Mouse (Mus musculus) MN1 (cell line): ENCODE data around the gene Snip1.
A peak's percentile ranks its signal among the peaks of the same experiment; 100 is the strongest.

Source experiments
- DNase-seq: peaks from one replicate; pipeline ENCODE4 v3.0.0-alpha.2; 2016; ENCODE audit warnings: low spot score

The Snip1 gene

DNA sequence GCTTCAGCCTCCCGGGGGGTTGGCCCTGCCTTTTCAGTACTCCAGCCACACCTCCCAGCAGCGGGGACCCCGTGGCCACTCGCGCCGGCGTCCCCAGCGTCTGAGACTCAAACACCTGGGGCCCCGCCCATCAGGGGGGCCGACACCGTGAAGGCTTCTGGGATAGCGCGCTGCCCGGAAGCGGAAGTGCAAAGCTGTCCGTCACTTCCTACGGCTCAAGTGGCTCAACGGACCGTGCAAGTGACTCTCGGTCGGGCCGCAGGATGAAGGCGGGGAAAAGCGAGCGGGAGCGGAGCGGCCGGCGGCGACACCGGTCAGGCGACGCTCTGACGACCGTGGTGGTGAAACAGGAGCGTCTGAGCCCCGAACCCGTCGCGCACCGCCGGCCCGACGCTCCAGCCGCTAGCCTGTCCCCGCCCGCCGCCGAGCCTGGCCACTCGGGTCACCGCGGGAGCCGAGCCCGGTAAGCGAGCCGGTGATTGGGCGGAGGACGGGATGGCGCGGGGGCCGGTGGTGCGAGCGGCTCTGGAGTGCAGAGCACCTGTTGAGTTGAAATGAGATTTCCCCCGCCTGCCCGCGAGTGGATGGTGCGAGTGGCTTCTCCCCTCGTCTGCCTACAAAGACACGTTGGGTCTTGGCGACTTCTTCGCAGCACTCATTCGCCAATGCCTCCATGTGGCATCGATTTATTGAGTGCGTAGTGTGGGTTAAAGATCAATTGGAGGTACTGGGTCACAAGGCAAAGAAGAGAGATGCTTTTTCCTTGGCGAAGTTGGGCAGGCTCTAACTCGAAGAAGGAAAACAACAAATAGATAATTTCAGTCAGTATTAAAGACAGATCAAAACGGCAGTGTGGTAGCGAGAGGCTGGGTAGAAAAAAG lies at the start of gene Snip1:
Snip1 (plus strand) TSS at position 183 of the 881 bp plus-strand sequence.
- DNase-seq, result peak; percentile 91

GRCm38 (mm10) chr4:125017431-125017830 lies 49.0 kb upstream of the Snip1 start:
- DNase-seq, result no peak

DNA sequence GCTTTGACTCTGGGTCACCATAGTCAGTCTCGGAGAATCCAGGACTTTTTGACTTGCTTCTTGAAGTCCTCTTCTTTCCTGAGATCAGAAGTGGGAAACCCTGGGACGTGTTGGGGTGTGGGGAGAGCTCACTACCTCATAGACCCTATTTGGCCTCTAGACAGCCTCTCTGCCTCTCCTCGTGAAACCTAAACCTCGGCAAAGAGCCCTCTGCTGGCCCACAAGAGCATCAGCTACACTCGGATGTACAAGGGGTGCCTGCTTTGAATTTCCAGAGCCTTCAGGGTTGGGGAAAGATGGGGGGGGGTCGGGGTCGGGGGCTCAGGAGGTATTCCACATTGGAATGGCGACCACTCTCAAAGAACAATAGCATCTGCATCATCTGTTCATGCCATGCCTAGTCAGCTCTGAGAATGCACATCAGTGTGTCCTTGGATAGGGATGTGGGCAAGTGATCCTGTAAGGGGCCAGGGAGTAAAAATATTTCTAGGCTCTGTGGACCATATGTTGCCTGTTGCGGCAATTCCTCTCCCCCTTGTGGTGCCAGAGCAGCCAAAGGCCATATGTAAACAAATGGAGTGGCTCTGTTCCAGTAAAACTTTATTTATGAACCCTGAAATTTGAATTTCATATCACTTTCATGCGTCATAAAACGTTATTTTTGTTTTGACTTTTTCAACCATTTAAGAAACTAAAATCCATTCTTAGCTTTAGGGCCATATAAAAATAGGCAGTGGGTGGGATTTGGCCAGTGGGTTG lies 45.5 kb upstream of the Snip1 start:
- DNase-seq, result no peak

- peak; percentile 94 for DNase-seq
These were observed 36.4 kb upstream of the Snip1 start for GRCm38 (mm10) chr4:125029891-125030614.

- DNase-seq, result peak; percentile 28
These were observed 32.1 kb upstream of the Snip1 start for GRCm38 (mm10) chr4:125034341-125034740.

DNA sequence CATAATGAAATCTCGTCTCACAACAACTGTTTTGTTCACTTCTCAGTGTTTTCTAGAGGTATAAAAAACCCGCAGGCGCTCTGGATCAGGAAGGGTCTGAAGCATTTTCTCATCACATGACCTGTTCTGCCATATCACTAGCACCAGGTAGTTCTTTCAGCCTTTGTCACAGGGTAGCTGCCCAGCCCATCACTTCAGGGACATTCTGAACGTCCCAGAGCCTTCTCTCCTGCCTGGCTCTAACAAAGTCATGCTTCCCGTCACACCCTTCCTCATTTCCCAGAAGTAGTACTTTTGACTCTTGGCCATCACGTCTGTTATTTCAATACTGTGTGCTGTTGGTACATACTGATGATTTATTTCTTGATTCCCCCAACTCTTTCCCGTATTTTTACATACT lies 22.0 kb upstream of the Snip1 start:
- no peak for DNase-seq

DNA sequence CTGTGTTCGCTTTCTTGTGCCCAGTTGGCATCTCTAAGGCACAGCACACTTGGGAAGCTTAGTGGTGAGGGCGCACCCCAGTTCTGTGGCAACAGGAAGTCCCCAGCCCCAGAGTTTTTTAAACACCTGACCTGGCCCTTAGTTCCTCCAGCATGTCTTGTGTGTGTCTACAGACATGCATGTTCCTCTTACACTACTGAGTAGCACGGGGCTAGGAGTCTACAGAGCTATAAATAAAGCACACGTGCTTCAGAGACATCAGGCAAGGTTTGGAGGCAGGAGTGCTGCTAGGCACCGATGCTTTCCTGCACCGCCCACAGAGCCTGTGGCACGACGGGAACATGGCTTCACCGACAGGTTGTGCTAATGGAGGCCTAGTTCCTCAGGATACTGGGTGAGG lies 11.1 kb upstream of the Snip1 start:
- no peak for DNase-seq

GRCm38 (mm10) chr4:125056476-125056875 lies 10.0 kb upstream of the Snip1 start:
- no peak for DNase-seq

DNA sequence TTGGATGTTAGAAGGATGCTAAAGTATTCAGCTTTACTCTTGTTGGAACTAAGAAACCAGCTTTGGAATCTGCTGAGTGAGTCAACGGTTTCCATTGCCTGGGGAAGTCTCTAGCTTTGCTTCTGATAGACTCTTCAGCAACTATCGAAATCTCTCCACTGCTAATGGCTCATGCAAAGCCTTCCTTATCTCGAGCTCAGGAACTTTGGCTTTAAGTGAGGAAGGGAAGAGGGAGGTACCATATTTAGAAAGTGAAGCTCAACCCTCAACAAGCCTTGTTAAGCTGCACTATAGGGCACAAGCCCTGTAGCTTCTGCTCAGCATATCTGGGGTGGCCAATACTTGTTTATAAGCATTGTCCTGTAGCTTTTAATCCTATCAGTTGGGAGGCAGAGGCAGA lies 9.2 kb upstream of the Snip1 start:
- DNase-seq, result no peak

DNA sequence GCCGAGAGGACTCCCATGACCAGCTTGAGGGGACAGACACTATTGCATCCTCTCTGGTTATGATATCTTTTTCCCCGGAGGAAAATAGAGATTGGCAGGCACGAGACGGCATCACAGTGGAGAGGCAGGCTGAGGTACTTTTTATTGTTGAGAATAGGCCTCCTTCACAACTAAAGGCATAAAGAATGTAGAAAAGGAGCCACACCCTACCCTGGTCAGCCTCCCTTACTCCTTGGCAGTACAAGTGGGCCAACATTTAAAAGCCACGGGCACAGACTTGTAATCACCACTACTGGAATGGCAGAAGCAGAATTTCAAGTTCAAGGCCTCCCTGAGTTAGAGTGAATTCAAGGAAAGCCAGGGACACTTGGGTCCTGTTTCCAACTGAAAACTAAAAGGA lies 8.4 kb upstream of the Snip1 start:
- no peak for DNase-seq

- peak; percentile 68 for DNase-seq
These were observed 7.4 kb upstream of the Snip1 start for GRCm38 (mm10) chr4:125059025-125059424.

DNA sequence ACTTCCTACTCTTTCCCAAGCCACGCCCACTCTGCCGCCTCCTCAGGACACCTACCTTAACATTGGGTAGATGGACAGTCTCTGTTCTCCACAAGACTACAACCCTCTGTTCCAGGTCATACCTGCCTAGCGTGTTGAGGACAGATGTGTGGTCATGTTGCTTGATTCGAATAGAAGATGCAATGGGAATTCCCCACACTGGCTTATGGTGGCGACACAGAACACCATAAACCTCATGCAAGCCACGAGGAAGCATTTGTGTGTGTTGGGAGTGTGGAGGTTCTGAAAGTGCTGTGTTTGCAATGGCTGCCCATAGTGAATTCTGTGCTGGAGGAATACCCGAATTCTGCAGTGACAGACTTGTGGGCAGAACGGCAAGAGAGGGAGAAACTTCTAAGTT lies 2.6 kb upstream of the Snip1 start:
- no peak for DNase-seq

GRCm38 (mm10) chr4:125065517-125066307 lies 760 bp upstream of the Snip1 start, which contains the start of gene Dnali1:
Gene Dnali1, minus strand, starts transcription at chr4:125065703.
- DNase-seq, result peak; percentile 15

- no peak for DNase-seq
These were observed 11.2 kb downstream of the Snip1 start for GRCm38 (mm10) chr4:125077700-125078099.

- no peak for DNase-seq
These were observed 12.2 kb downstream of the Snip1 start for GRCm38 (mm10) chr4:125078698-125079097.

- peak; percentile 87 for DNase-seq
These were observed 18.2 kb downstream of the Snip1 start, which contains the start of gene Meaf6 for GRCm38 (mm10) chr4:125084403-125085345. Gene Meaf6, plus strand, starts transcription at chr4:125085134.

DNA sequence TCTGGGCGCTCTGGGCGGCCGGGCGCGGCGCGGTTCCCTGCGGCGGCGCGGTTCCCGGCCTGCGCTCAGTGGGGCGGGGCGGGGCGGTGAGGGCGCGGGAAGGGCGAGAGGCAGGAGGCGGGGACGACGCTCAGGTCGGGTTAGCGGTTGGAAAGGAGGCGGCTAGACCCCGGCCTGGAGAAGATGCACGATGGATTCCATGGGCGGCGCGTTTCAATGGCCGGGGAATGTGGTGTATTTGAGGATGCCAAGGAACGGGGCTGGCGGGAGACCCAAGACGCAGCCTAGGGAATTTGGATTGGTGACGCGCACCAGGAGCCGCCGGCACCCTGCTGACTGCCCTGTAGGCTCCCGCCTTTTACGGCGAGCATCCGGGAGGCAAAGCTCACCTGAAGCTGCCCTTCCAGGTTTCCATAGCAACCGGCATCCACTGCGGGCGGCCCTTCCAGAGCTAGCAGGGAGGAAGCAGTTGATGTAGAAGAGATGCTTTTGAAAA lies 18.9 kb downstream of the Snip1 start:
- peak; percentile 78 for DNase-seq

GRCm38 (mm10) chr4:125093031-125093430 lies 26.6 kb downstream of the Snip1 start:
- DNase-seq, result no peak

DNA sequence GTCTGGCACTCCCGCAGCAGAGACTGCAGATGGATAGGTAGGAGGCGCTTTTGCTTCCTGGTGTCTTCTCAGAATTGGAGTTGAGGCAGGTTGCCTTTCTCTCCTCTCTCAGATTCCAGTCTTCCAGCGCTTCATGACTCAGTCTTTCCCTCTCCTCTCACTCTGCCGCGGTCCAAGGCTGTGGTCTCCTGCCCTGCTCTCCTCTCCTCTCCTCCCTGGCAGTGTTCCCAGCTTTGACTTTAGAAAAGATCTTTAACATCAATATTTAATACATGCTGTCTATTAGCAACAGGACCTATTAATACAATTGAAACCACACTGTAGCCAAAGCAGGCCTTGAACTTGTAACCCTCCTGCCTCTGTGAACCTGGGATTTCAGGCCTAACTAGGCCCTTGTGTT lies 29.6 kb downstream of the Snip1 start:
- no peak for DNase-seq

DNA sequence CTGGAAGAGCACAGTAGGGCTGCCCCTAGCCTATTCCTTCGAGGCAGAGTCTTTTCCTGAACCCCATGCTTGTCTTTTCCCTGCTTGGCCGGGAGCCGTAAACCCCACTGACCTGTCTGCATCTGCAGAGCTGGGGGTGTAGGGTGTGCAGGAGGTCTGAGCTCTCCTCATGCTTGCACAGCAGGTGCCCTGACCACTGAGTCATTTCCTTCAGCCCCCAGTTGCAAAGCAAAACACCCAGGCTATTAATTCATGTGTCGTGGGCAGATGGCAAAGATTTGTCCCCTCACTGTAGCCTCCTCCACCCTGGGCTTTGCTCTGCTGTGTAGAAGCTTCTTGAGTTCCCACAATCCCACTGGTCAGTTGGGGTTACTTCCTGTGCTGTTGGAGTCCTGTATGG lies 30.9 kb downstream of the Snip1 start:
- no peak for DNase-seq
